Mouse (Mus musculus): Measurements from ENCODE around the gene Vmn2r106. TPM values are rescaled to one million over a fixed set of nuclear protein-coding genes. Genes with fewer than 3 reads are reported as not detected.

Vmn2r106 gene
- not detected for total RNA-seq (2021)
- long read RNA-seq, experiment 1: 0 reads
- long read RNA-seq, experiment 2: 0 reads

DNA sequence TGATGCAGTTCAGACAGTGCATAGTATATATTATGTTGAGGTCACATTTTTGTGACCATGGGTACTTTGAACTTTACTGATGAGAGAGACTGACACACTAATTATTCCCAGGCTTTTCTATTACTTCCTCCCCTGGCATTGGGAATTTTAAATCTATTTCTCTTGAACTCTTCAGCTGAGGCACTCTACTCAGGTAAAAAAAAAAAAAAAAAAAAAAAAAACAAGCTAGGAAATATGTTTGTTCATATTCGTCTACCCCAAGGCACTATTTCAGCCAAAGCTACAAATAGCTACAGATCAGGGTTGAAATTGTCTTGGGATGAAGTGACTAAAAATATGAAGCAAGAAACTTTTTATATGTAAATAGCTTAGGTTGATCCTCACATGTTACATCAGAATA is at the start of gene Vmn2r106:
Gene Vmn2r106, minus strand, starts transcription at position 101 of the 400 bp plus-strand sequence.
- DNase-seq: no peak

DNA sequence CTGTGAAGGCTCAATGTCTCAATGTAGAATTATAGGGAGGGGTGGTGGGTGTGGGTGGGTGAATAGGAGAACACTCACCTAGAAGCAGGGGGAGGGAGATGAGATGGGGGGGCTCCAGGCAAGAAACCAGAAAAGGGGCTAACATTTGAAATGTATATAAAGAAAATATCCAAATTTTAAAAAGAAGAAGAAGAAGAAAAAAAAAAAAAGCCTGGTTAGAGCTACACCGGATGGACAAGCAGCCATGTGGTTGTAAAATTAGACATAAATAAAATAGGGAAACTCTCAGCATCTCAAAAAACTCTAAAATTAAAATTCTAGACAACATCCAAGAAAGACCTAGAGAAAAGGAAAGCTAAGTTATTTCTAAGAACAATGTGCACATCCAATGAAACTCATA is 20.4 kb upstream of the Vmn2r106 start:
- DNase-seq: no peak

DNA sequence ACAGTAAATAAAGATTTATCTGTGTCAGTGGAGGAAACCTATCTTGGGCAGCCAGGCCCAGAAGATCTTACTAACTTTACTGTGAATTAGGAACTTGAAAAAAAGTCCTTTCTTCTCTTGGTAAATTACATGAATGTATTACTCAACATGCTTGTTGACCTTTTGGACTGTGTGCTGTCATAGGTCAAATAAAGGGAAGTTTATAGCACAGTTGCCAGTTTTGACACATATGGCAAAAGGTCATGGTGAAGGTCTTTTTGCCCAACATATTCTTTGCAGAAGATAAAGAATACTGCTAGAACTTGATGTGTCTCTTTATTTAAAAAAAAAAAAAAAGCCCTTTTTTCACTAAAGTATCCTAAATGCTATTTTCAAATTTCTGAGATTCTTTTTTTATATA is 1.6 kb upstream of the Vmn2r106 start:
- DNase-seq: no peak

DNA sequence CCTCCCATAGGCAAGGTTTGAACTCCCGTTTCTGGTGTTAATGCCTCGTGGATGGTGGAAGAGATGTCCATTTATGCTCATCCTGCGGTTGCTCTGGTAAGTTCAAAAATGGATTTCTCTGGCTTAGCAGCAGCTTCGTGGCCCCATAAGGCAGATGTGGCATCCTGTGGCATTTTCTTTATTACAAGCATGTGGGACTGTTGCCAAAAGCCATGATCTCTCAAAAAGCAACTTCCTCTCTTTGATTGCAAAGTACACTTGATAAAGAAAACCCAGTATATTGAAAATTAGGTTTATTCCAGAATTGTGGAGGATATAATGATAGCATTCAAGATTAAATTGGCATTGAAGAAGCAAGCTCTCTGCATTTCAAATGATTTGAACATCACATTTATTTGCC is 29.8 kb downstream of the Vmn2r106 start:
- no peak for DNase-seq

DNA sequence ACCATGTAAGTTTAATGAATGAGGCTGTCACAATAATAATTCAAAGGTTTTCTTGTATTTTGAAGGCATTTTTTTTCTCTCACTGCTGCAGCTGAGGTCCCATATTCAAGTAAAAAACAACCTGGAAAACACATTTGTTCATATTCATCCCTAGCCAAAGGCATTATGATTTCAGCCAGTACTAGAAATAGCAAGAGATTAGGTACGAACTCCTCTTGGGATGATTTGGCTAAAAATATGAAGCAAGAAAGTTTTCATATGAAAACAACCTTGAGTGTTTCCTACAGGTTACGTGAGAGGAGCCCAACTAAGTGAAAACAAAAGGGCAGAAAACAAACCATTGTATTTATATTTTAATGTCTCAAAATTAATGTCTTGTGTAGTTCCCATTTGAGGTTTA is 50.4 kb downstream of the Vmn2r106 start, which contains the start of gene Vmn2r105:
Gene Vmn2r105, minus strand, starts transcription at position 101 of the 400 bp plus-strand sequence.
- no peak for DNase-seq

Other genes starting within 250 kb of the Vmn2r106 start
- gene Vmn2r104, start 237.2 kb downstream of the Vmn2r106 start, total RNA-seq (2021): not detected
- not detected for gene Fpr-rs7, start 171.3 kb downstream of the Vmn2r106 start, total RNA-seq (2021)
- not detected for gene Fpr-rs6, start 102.5 kb downstream of the Vmn2r106 start, total RNA-seq (2021)
- not detected for gene Vmn2r105, start 50.5 kb downstream of the Vmn2r106 start, total RNA-seq (2021)
- gene Vmn2r107, start 59.7 kb upstream of the Vmn2r106 start, total RNA-seq (2021): not detected
- gene Vmn1r224, start 128.6 kb upstream of the Vmn2r106 start, total RNA-seq (2021): not detected
- not detected for gene Vmn2r108, start 195.8 kb upstream of the Vmn2r106 start, total RNA-seq (2021)
- not detected for gene Vmn1r225, start 212.6 kb upstream of the Vmn2r106 start, total RNA-seq (2021)